Mouse (Mus musculus) midbrain, embryonic 11.5 days (tissue): ENCODE data around the gene Adgrb3. TPM values are rescaled to one million over a fixed set of nuclear protein-coding genes. Genes with fewer than 3 reads are reported as not detected.
A peak's percentile ranks its signal among the peaks of the same experiment; 100 is the strongest.

Experiments
- ATAC-seq: fragments of 200-750 bp; cut with Nextera tagmentation; 2 replicates; pipeline ENCODE4 v1.8.0; 2017; ENCODE audit warnings: moderate TSS enrichment, moderate library complexity; ENCODE audit not compliant: low FRiP score
- DNase-seq: peaks from one replicate; pipeline ENCODE4 v3.0.0; 2015; ENCODE audit warnings: low spot score; ENCODE audit errors: missing footprints
- H3K27ac ChIP-seq: fragments of 300-500 bp; sonication (generic); 2 replicates; pipeline ENCODE4 v1.5.1; 2014; ENCODE audit warnings: low read depth, low read length
- H3K27me3 ChIP-seq: fragments of 300-500 bp; sonication (generic); 2 replicates; pipeline ENCODE4 v1.6.1; 2014; ENCODE audit warnings: mild to moderate bottlenecking, low read length, moderate library complexity, mixed read lengths; ENCODE audit not compliant: control insufficient read depth, insufficient read depth
- H3K36me3 ChIP-seq: fragments of 300-500 bp; sonication (generic); 2 replicates; pipeline ENCODE4 v1.6.1; 2014; ENCODE audit warnings: mild to moderate bottlenecking, low read length, moderate library complexity, mixed read lengths; ENCODE audit not compliant: control insufficient read depth, insufficient read depth
- H3K4me1 ChIP-seq: fragments of 300-500 bp; sonication (generic); 2 replicates; pipeline ENCODE4 v1.6.1; 2014; ENCODE audit warnings: low read length; ENCODE audit not compliant: control insufficient read depth, insufficient read depth
- H3K4me2 ChIP-seq: fragments of 300-500 bp; sonication (generic); 2 replicates; pipeline ENCODE4 v1.6.1; 2014; ENCODE audit warnings: mild to moderate bottlenecking, moderate library complexity
- H3K4me3 ChIP-seq: fragments of 300-500 bp; sonication (generic); 2 replicates; pipeline ENCODE4 v1.5.1; 2014; ENCODE audit warnings: low read depth, low read length
- H3K9ac ChIP-seq: fragments of 300-500 bp; sonication (generic); 2 replicates; pipeline ENCODE4 v1.6.1; 2014; ENCODE audit warnings: low read length
- H3K9me3 ChIP-seq: fragments of 300-500 bp; sonication (generic); 2 replicates; pipeline ENCODE4 v1.6.1; 2016; ENCODE audit warnings: low read length; ENCODE audit not compliant: control insufficient read depth
- WGBS: fragments of 180-500 bp; shearing (Covaris S2); extraction: QIAGEN DNeasy Blood & Tissue Kit; methylation state at CpG from one replicate; pipeline ENCODE4 v1.1.7; 2014; 5-methylcytosine and 5-hydroxymethylcytosine counted together
- polyA plus RNA-seq: library from polyadenylated mRNA; unstranded; fragments of >200 nt; fragmentation: Nextera tagmentation; extraction: Ambion mirVana; gene quantifications from 2 replicates; pipeline ENCODE4 v1.2.1, GENCODE M21; 2014

The Adgrb3 gene
- 11.5 and 13.2 TPM in 2 replicates for polyA plus RNA-seq

GRCm38 (mm10) chr1:25828971-25829920 lies at the start of gene Adgrb3:
Gene Adgrb3 (minus strand): TSS chr1:25829707.
- peak; percentile 47; the same call in 1 of the 2 replicates for ATAC-seq
- peak within 1 kb of the TSS; percentile 75 for H3K9ac ChIP-seq
- H3K4me1 ChIP-seq = peaks cover 33% of the 10 kb centered on the region
- no peaks in the 10 kb centered on the region for H3K27me3 ChIP-seq
- DNase-seq = peak; percentile 88
- peak within 1 kb of the TSS; percentile 61 for H3K4me3 ChIP-seq
- H3K36me3 ChIP-seq = no peaks in the 10 kb centered on the region
- peak within 1 kb of the TSS; percentile 89 for H3K27ac ChIP-seq
- H3K9me3 ChIP-seq = no peaks in the 10 kb centered on the region
- under 1% methylated on average over 29 of the region's 32 CpGs for WGBS
- H3K4me2 ChIP-seq = peak within 1 kb of the TSS; percentile 62

- H3K27ac ChIP-seq = no peak overlapping the region
- H3K36me3 ChIP-seq = no peaks in the 10 kb centered on the region
- no peak overlapping the region for H3K9ac ChIP-seq
- H3K4me1 ChIP-seq = no peaks in the 10 kb centered on the region
- DNase-seq (no peak), ATAC-seq (no peak)
- no peak overlapping the region for H3K4me2 ChIP-seq
- no peak overlapping the region for H3K4me3 ChIP-seq
- no peaks in the 10 kb centered on the region for H3K9me3 ChIP-seq
- WGBS = 86% methylated on average over 5 of the region's 5 CpGs
- no peaks in the 10 kb centered on the region for H3K27me3 ChIP-seq
Observed at GRCm38 (mm10) chr1:25877526-25877925, 48.0 kb upstream of the Adgrb3 start.

GRCm38 (mm10) chr1:25857473-25857872 lies 28.0 kb upstream of the Adgrb3 start:
- H3K4me1 ChIP-seq = no peaks in the 10 kb centered on the region
- whole genome bisulfite sequencing = 90% methylated on average over 2 of the region's 2 CpGs
- no peaks in the 10 kb centered on the region for H3K36me3 ChIP-seq
- H3K4me2 ChIP-seq = no peak overlapping the region
- no peaks in the 10 kb centered on the region for H3K27me3 ChIP-seq
- no peak overlapping the region for H3K27ac ChIP-seq
- no peak for DNase-seq
- no peak overlapping the region for H3K9ac ChIP-seq
- no peak for ATAC-seq
- no peaks in the 10 kb centered on the region for H3K9me3 ChIP-seq
- H3K4me3 ChIP-seq = no peak overlapping the region

- 34% methylated on average over 2 of the region's 2 CpGs for WGBS
- no peak for DNase-seq
- Histone ChIP-seq H3K27ac (no peak overlapping the region), H3K9me3 (no peaks in the 10 kb centered on the region), H3K4me1 (no peaks in the 10 kb centered on the region), H3K4me3 (no peak overlapping the region), H3K9ac (no peak overlapping the region), H3K4me2 (no peak overlapping the region), H3K27me3 (no peaks in the 10 kb centered on the region), H3K36me3 (no peaks in the 10 kb centered on the region)
- no peak for ATAC-seq
Observed at GRCm38 (mm10) chr1:25854451-25854978, 25.0 kb upstream of the Adgrb3 start.

GRCm38 (mm10) chr1:25832260-25832659 lies 2.8 kb upstream of the Adgrb3 start:
- H3K27ac ChIP-seq = peak overlapping the region; percentile 14; the same call in 1 of the 2 replicates
- no peaks in the 10 kb centered on the region for H3K36me3 ChIP-seq
- 35% methylated on average over 6 of the region's 6 CpGs for WGBS
- no peaks in the 10 kb centered on the region for H3K9me3 ChIP-seq
- DNase-seq (peak; percentile 83), ATAC-seq (no peak)
- H3K27me3 ChIP-seq = no peaks in the 10 kb centered on the region
- H3K9ac ChIP-seq = no peak overlapping the region
- H3K4me1 ChIP-seq = peaks cover 19% of the 10 kb centered on the region
- H3K4me3 ChIP-seq = no peak overlapping the region
- peak overlapping the region; percentile 62; the same call in 1 of the 2 replicates for H3K4me2 ChIP-seq

GRCm38 (mm10) chr1:25831521-25831900 lies 2.0 kb upstream of the Adgrb3 start:
- 24% methylated on average over 2 of the region's 2 CpGs for WGBS
- Histone ChIP-seq H3K9me3 (no peaks in the 10 kb centered on the region), H3K9ac (no peak overlapping the region), H3K4me2 (peak overlapping the region; percentile 62), H3K4me1 (peaks cover 19% of the 10 kb centered on the region), H3K27ac (peak overlapping the region; percentile 89; the same call in 1 of the 2 replicates), H3K36me3 (no peaks in the 10 kb centered on the region), H3K27me3 (no peaks in the 10 kb centered on the region), H3K4me3 (peak overlapping the region; percentile 61; the same call in 1 of the 2 replicates)
- ATAC-seq (no peak), DNase-seq (no peak)

GRCm38 (mm10) chr1:25830757-25831520 lies 1.4 kb upstream of the Adgrb3 start:
- Histone ChIP-seq H3K27ac (peak overlapping the region; percentile 89), H3K9me3 (no peaks in the 10 kb centered on the region), H3K9ac (peak overlapping the region; percentile 75), H3K4me1 (peaks cover 24% of the 10 kb centered on the region), H3K4me3 (peak overlapping the region; percentile 61), H3K27me3 (no peaks in the 10 kb centered on the region), H3K36me3 (no peaks in the 10 kb centered on the region), H3K4me2 (peak overlapping the region; percentile 62)
- peak; percentile 96 for DNase-seq
- peak; percentile 36 for ATAC-seq
- WGBS = 3% methylated on average over 15 of the region's 15 CpGs

GRCm38 (mm10) chr1:25829921-25830751 lies 629 bp upstream of the Adgrb3 start:
- Histone ChIP-seq H3K9me3 (no peaks in the 10 kb centered on the region), H3K36me3 (no peaks in the 10 kb centered on the region), H3K4me3 (peak overlapping the region; percentile 61), H3K9ac (peak overlapping the region; percentile 75), H3K4me1 (peaks cover 26% of the 10 kb centered on the region), H3K27ac (peak overlapping the region; percentile 89), H3K27me3 (no peaks in the 10 kb centered on the region), H3K4me2 (peak overlapping the region; percentile 62)
- ATAC-seq (peak; percentile 89), DNase-seq (peak; percentile 98)
- under 1% methylated on average over 54 of the region's 99 CpGs for WGBS
